Mouse (Mus musculus): ENCODE data around the gene Mob4. TPM values are rescaled to one million over a fixed set of nuclear protein-coding genes. Genes with fewer than 3 reads are reported as not detected.

Mob4 gene
- polyA plus RNA-seq, 1 experiment: 12.5 TPM

- no peak for TF ChIP-seq GATA1 (IDR thresholded peaks at IDR 0.05; ENCODE audit: low read length)
Measured at GRCm38 (mm10) chr1:55123046-55123445, 8.0 kb upstream of the Mob4 start.

DNA sequence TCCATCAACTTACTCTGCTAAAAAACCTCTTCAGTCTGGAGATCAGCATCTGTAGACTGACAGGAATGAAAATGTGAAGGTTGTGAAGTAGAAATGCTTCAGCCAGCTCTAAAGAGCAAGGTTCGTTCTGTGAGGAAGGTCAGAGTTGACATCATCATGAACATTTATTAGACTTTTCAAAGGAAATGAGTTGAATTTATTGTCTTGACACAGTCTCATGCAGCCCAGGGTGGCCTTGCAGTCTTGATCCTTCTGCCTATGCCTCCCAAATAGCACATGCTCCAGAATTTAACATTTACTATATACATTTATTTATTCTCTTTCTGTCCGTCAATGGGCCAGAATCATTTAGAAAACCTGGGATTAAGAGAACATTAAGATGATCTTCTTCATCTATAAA lies 7.5 kb upstream of the Mob4 start:
- no peak for TF ChIP-seq GATA1 (IDR thresholded peaks at IDR 0.05; ENCODE audit: low read length)

DNA sequence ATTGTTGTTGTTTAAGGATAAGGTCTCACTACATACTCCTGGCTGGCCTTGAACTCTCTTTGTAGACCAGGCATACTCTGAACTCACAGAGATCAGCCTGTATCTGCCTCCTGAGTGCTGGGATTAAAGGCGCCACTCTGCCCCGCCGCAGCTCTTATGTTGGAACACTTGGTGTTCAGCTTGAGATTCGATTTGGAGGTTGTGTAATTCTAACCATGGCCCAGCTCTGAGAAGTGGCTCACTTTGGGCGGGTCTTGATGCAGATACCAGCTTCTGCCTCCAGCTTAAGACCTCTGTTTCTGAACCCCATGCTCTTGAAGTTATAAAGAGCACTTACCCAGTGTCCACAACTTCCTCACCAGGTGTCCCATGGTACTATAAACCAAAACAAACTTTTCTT lies 1.3 kb upstream of the Mob4 start:
- no peak for TF ChIP-seq GATA1 (IDR thresholded peaks at IDR 0.05; ENCODE audit: low read length)

- TF ChIP-seq GATA1 (IDR thresholded peaks at IDR 0.05; ENCODE audit: low read length): no peak
Measured at GRCm38 (mm10) chr1:55130190-55130916, 678 bp upstream of the Mob4 start.

DNA sequence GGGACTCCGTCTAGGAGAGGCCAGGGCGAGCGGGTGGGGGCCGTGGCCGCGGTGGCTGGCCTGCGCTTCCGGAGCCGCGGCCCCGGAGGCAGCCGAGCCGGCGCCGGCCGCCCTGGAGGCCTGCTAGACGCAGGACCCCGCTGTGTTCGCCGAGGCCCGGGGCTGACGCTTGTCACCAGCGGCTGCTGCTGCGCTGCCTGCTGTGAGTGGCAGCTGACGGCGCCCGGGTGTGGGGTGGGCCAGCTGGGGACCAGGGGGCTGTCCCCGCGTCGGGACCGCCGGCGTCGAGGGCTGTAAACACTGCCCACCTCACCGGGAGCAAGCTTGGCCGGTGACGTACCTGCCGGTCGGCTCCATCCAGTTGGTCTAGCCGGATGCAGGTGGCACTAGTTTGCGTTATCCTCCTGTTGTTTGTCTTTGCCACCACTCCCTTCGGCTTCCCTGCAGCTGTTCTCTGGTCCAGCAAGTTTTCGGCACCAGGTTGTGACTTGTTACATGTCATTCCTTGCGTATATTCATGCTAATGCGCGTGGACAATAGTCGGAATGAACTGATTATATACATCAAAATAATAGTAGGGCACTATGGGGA lies 488 bp downstream of the Mob4 start:
- TF ChIP-seq GATA1 (IDR thresholded peaks at IDR 0.05; ENCODE audit: low read length): no peak

- no peak for TF ChIP-seq GATA1 (IDR thresholded peaks at IDR 0.05; ENCODE audit: low read length)
Measured at GRCm38 (mm10) chr1:55132308-55132707, 1.3 kb downstream of the Mob4 start.

- TF ChIP-seq GATA1 (IDR thresholded peaks at IDR 0.05; ENCODE audit: low read length): no peak
Measured at GRCm38 (mm10) chr1:55133173-55133572, 2.1 kb downstream of the Mob4 start.

DNA sequence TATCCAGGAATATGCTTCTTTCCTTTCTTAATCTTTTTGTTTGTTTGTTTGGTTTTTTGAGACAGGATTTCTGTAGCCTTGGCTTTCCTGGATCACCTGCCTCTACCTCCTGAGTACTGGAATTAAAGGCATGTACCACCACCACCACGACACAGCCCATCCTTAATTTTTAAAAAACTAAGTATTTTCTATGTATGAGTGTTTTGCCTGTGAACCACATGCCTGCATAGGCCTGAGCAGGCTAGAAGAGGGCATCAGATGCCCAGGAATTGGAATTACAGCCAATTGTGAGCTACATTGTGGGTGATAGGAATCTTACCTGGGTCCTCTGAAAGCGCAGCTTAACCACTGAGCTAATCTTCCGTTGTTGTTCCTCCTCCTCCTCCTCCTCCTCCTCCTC lies 3.3 kb downstream of the Mob4 start:
- TF ChIP-seq GATA1 (IDR thresholded peaks at IDR 0.05; ENCODE audit: low read length): no peak

DNA sequence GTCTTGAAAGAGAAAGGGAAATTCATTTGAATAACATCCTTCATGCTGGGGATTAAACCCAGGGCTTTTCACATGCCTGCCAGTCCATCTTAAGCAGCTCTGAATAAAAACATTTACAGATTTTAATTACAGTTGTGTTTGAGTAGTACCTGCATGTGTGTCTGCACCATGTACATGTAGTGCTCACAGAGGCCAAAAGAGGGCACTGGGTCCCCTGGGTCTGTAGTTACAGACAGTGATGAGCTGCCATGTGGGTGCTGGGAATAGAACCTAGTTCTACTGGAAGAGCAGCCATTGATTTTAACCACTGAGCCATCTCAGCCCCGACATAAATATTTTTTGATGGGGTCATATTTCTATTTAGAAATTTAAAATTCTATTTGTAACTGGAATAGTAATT lies 4.8 kb downstream of the Mob4 start:
- TF ChIP-seq GATA1 (IDR thresholded peaks at IDR 0.05; ENCODE audit: low read length): no peak

DNA sequence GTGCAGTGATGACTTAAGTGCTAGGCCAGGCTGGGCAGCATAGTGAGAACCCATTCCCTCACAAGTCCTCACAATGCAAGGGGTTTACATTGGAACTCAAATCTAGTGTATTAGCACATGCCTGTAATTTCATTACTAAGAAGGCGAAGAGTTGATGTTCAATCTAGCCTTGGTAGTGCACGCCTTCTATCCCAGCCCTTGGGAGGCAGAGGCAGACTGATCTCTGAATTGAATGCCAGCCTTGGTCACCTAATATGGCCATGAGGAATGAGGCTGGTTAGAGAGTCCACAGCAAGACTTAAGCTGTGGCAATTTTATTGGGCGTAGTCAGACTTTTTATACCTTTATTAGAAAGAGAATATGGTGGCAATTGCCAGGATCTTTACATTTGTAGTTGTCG lies 13.3 kb downstream of the Mob4 start:
- TF ChIP-seq GATA1 (IDR thresholded peaks at IDR 0.05; ENCODE audit: low read length): no peak

DNA sequence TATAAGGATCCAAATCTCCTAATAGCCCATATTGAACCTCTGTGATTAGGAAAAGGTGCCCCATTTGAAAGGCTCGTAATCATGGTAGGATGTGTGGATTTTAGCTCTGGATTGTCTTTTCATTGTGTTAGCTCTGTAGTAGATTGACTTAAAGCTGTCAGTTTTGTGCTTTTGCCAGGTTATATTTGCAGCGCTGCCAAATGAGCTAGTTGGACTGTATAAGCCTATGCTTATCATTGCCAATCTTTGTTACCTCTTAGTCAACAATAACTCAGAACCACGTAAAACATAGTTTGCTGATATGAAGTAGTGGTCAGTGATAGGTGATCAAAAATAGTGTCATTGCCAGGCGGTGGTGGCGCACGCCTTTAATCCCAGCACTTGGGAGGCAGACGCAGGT lies 14.5 kb downstream of the Mob4 start:
- TF ChIP-seq GATA1 (IDR thresholded peaks at IDR 0.05; ENCODE audit: low read length): no peak

GRCm38 (mm10) chr1:55157329-55157728 lies 26.3 kb downstream of the Mob4 start:
- TF ChIP-seq GATA1 (IDR thresholded peaks at IDR 0.05; ENCODE audit: low read length): no peak

GRCm38 (mm10) chr1:55158211-55158610 lies 27.2 kb downstream of the Mob4 start:
- TF ChIP-seq GATA1 (IDR thresholded peaks at IDR 0.05; ENCODE audit: low read length): no peak

- no peak for TF ChIP-seq GATA1 (IDR thresholded peaks at IDR 0.05; ENCODE audit: low read length)
Measured at GRCm38 (mm10) chr1:55158821-55159220, 27.8 kb downstream of the Mob4 start.

DNA sequence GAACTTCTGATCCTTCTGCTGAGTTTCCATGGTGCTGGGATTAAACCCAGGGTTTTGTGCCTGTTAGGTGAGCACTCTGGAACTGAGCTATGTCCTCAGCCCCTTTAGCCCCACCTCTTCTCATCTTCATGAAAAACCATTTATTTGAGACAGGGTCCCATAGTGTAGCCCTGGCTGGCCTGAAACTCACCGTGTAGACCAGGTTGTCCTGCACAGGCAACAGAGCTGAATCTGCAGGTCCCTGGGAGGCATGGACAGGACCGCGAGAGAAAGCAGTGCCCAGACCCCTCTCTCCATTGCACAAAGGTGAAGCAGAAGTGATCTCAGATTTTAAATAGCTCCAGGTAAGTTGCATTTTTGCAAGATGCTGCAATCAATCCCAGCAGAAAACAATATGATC lies 29.2 kb downstream of the Mob4 start:
- TF ChIP-seq GATA1 (IDR thresholded peaks at IDR 0.05; ENCODE audit: low read length): no peak

DNA sequence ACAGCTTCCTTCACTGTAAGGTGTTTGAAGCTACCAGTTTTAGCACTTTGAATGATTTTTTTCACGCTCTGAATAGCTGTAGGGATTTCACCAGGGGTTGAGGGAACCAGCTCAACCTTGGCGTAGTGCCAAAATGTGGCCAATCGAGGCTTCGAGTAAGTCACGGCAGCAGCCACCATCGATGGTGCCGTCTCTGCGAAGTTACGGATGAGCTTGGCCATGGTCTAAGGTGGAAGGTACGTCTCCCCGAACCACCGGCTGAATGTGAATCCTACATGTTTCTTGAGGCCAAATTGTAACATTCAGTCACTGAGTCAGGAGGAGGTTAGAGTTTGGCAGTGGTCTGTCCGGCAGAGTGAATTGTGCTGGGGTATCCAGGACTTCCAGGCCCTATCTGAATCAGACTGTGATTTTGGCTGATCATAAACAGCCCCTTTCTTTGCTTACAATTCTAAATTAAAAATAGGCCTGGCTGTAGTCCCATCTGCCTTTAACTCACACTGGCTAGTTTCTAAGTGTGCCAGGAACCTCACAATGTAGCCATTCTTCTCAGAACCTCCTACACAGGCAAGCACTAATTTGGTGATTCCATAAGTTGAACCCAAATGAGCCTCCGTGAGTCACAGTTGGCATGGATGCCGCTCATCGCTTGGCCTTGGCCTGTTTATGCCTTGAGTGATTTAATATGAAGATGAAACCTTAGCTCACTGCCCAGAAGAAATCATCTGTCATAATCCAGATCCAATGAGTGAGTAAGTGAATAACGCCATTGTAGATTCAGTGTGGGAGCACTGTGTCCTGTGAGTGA lies 30.0 kb downstream of the Mob4 start:
- no peak for TF ChIP-seq GATA1 (IDR thresholded peaks at IDR 0.05; ENCODE audit: low read length)

DNA sequence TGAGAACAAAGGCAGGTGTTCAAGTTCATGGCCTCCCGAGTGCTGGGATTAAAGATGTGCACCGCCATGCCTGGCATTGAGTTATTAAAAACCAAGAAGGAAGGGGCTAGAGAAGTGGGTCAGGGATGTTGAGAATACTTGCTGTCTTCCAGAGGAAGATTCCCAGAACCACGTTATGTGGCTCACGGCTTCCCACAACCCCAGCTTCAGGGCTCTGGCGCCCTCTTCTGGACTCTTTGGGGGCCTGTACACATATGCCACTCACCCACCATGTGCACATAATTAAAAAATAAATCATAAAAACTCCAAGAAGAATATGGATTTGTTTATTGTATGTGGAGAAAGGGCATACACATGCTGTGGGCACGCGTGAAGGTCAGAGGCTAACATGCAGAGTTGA lies 30.9 kb downstream of the Mob4 start:
- no peak for TF ChIP-seq GATA1 (IDR thresholded peaks at IDR 0.05; ENCODE audit: low read length)
